Mouse (Mus musculus): ENCODE measurements around the gene Mccc1. TPM values are rescaled to one million over a fixed set of nuclear protein-coding genes. Genes with fewer than 3 reads are reported as not detected.

Mccc1 gene
- total RNA-seq (2021): 10 to 100 TPM; 93.1 to 94.1 TPM
- long read RNA-seq, experiment 1, transcript Mccc1-201 (19 exons, 2,455 nt): major isoform, 142 of 174 reads
- long read RNA-seq, experiment 1, partial matches to known transcripts: 10 of 174 reads
- long read RNA-seq, experiment 1, other reads (novel, unspliced or antisense): 22 of 174 reads
- long read RNA-seq, experiment 2, transcript Mccc1-201 (19 exons, 2,455 nt): major isoform, 98 of 121 reads
- long read RNA-seq, experiment 2, partial matches to known transcripts: 13 of 121 reads
- long read RNA-seq, experiment 2, other reads (novel, unspliced or antisense): 10 of 121 reads

- DNase-seq: peak; percentile 93
Measured at GRCm38 (mm10) chr3:36000275-36001239, at the start of gene Mccc1. Mccc1 (minus strand) TSS chr3:36000678.

- DNase-seq: no peak
Measured at GRCm38 (mm10) chr3:36049106-36049505, 48.6 kb upstream of the Mccc1 start.

DNA sequence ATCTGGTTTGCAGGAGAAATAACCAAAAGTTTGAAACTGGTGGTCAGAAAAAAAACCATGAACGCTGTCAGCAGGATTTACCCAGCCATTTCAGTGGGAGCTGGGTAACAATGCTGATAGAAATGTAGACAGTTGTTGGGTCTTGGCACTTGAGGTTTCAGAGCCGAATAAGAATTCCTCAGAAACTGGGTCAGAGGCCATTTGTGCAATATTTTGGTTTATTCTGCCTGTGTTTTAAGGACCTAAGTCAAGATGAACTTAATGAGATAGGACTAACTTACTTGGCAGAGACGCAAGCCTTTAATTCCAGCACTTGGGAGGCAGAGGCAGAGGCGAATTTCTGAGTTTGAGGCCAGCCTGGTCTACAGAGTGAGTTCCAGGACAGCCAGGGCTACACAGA lies 44.6 kb upstream of the Mccc1 start:
- peak; percentile 5 for DNase-seq

- DNase-seq: peak; percentile 31
Measured at GRCm38 (mm10) chr3:36044520-36044919, 44.0 kb upstream of the Mccc1 start.

DNA sequence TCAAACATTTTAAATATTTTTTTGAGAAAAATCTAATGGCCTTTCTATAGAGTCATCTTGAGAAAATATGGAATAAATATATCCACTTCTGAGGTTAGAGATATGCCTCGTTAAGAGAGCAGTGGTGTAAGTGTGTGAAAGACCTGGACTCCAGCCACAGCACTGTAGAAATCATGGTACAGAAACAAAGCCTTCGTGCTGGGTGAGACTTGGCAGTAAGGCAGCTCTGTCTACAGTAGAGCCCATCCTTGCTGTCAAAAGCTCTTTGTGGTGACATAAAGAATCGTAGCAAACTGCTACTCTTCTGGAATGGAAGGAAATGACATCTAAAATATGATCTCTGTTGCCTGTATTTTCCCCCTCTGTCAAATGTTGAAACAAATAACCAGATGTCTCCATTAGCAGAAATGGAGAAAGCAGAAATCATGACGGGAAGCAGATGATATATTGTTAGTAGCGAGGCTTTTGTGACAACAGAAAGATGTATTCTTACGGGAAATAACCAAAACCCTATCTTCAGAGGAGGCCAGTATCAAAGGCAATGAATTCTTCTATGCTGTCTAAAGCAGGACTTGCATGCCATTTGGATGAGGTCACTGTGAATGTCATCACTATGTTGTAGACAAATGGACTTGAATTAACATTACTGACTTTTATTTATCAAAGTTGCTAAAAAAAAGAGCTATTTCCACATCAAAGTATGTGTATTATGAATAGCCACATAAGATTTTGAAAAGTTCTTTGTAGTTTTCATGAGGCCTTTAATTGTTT lies 31.4 kb upstream of the Mccc1 start:
- peak; percentile 15 for DNase-seq

GRCm38 (mm10) chr3:36029993-36030392 lies 29.5 kb upstream of the Mccc1 start:
- DNase-seq: no peak

DNA sequence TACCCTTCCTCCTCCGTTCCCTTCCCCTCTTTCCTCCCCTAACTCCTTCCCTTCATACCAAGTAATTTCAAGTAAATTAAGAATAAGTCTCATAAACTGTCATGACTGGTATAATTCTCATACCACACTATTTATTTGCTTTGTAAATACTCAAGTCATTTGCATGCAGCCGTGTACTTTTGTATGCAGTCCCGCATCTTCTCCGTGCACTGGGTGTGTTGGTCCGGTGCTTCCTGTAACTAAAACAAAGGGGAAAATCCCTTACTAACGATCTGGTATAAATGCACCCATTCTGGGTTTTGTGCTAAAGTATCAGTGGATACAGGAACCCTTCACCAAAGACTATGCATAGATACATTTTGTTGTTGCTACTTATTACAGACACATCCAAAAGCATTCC lies 25.3 kb upstream of the Mccc1 start:
- DNase-seq: no peak

GRCm38 (mm10) chr3:36011239-36011638 lies 10.8 kb upstream of the Mccc1 start:
- no peak for DNase-seq

GRCm38 (mm10) chr3:36008411-36009154 lies 8.1 kb upstream of the Mccc1 start:
- no peak for DNase-seq

- peak; percentile 75 for DNase-seq
Measured at GRCm38 (mm10) chr3:36004028-36004895, 3.8 kb upstream of the Mccc1 start.

DNA sequence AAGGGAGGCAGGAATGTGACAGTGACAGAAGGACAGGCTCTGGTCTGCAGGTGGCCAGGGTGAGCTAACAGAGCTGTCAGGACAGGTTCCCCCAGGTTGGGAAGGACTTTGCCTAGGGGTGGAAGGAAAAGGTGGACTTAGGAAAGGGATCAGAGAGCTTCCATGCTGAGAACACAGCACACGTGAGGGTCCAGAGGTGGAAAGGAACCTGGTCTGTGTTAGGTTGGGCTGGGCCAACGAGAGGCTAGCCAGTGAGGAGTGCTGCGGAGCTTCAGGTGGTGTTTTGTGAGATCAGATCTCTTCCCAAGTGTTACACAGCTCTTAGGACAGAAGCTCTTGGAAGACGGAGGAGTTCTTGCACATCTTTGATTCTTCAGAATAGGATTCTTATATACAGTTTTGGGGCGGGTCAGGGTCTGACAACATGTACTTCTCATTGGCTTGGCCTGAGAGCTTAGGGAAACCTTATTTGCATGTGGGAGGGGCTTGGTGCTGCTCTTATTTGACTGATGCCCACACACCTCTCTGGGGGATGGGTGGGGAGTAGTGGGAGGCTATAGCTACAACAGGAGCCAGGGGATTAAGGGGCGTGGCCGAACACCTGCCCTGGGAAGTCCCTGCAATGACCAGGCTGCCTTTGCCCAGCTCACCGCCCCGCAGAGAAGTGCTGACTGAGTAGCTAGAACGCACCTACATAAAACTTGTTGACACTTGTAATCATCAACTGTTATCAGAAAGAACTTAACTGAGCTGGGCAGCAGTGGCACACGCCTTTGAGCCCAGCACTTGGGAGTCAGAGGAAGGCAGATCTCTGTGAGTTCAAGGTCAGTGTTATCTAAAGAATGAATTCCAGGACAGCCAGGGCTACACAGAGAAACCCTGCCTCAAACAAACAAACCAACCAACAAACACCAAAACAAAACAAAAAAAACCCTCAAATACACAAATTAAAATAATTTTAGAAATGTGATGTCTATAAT lies 5.6 kb downstream of the Mccc1 start:
- no peak for DNase-seq

DNA sequence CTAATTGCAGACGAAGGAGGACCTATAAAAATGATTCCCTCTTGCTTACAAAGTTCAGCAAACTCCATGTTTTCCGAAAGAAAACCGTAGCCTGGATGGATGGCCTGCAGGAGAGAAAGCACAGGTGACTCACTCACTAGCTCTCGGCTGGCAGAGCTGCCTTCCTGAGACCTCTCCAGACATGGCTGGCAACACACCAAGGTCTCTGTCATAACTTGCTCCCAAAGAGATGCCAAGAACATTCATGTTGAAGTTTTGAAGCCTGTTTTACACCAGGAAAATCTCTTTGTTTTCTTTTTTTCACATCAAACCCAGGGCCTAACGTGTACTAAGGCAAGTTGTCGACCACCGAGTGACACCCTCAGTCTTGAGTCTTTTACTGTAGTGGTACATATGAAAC lies 9.8 kb downstream of the Mccc1 start:
- DNase-seq: peak; percentile 54

DNA sequence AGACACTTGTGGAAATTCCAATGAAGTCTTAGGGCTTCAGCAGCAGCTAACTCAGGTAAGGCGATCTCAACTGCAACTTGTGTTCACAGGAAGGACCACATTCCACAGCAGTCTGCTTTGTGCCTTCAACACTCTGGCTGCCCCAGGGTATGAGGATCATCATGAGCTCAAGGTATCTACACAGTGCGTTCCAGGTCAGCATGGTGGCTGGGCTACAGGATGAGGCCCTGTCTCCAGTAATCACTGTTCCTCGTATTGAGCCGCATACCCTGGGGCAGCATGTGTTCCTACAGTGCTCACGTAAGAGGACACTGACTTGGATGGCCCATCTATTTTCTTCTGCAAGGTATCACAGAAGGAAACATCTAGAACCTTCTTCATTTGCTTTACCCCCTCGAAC lies 12.4 kb downstream of the Mccc1 start:
- no peak for DNase-seq

- no peak for DNase-seq
Measured at GRCm38 (mm10) chr3:35986266-35986665, 14.2 kb downstream of the Mccc1 start.

DNA sequence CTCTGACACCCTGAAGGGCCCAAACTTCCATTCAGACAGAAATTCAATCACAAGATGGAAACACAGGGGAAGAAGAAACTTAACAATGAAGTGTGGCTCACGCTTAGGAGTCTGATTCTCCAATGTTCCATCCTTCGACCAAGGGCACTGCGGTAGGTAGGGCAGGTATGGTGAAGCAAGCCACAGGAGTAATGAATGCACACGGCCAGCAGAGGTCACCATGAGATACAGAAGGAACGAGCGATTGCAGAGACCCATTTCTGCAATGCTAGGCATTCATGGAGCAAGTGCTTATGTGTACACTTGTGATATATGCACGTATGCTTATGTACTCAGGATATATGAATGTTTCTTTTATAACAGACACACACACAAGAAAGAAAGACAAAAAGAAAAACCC lies 26.9 kb downstream of the Mccc1 start:
- DNase-seq: peak; percentile 40

DNA sequence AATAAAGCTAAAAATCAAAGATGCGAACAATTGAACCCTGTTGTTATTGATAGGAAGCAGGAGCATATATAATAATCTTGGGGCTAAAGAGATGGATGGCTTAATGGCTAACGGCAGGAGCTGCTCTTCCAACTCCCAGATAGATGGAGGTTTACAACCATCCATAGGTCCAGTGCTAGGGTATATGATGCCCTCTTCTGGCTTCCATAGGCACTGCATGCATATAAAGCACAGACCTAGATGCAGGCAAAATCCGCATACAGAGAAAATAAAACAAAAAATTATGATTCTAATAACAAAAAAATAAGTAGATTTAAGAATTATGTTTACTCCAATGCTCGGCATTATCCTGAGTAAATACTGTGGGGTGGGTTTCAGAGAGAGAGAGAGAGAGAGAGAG lies 27.5 kb downstream of the Mccc1 start:
- DNase-seq: peak; percentile 40

GRCm38 (mm10) chr3:35971149-35971548 lies 29.3 kb downstream of the Mccc1 start:
- no peak for DNase-seq

- DNase-seq: no peak
Measured at GRCm38 (mm10) chr3:35970441-35970840, 30.0 kb downstream of the Mccc1 start.

GRCm38 (mm10) chr3:35967366-35967921 lies 33.0 kb downstream of the Mccc1 start:
- DNase-seq: no peak
